Mouse (Mus musculus) forebrain, embryonic 14.5 days (tissue): ENCODE data around the gene Bud23. TPM values are rescaled to one million over a fixed set of nuclear protein-coding genes. Genes with fewer than 3 reads are reported as not detected.
A peak's percentile ranks its signal among the peaks of the same experiment; 100 is the strongest.

Experiments used
- ATAC-seq: fragments of 200-750 bp; cut with Nextera tagmentation; 2 replicates; pipeline ENCODE4 v1.8.0; 2017; ENCODE audit warnings: mild to moderate bottlenecking, moderate library complexity
- DNase-seq: peaks from one replicate; pipeline ENCODE4 v3.0.0-alpha.2; 2015; ENCODE audit warnings: low spot score
- H3K27ac ChIP-seq: fragments of 300-500 bp; sonication (generic); 2 replicates; pipeline ENCODE4 v1.5.1; 2014; ENCODE audit warnings: low read depth, mild to moderate bottlenecking, control low read depth, low read length, moderate library complexity
- H3K27me3 ChIP-seq: fragments of 300-500 bp; sonication (generic); replicated peaks from 2 replicates; pipeline ENCODE4 v1.6.1; 2014; ENCODE audit warnings: low read length, control low read depth, mixed read lengths; ENCODE audit not compliant: control insufficient read depth, insufficient read depth
- H3K36me3 ChIP-seq: fragments of 300-500 bp; sonication (generic); 2 replicates; pipeline ENCODE4 v1.6.1; 2014; ENCODE audit warnings: low read length, control low read depth; ENCODE audit not compliant: control insufficient read depth, insufficient read depth
- H3K4me1 ChIP-seq: fragments of 300-500 bp; sonication (generic); 2 replicates; pipeline ENCODE4 v1.6.1; 2014; ENCODE audit warnings: antibody characterized with exemption, low read length, control low read depth; ENCODE audit not compliant: control insufficient read depth, insufficient read depth
- H3K4me2 ChIP-seq: fragments of 300-500 bp; sonication (generic); 2 replicates; pipeline ENCODE4 v1.6.1; 2014; ENCODE audit warnings: mild to moderate bottlenecking, control low read depth, low read length
- H3K4me3 ChIP-seq: fragments of 300-500 bp; sonication (generic); 2 replicates; pipeline ENCODE4 v1.5.1; 2014; ENCODE audit warnings: low read depth, low read length, control low read depth
- H3K9ac ChIP-seq: fragments of 300-500 bp; sonication (generic); 2 replicates; pipeline ENCODE4 v1.6.1; 2014; ENCODE audit warnings: mild to moderate bottlenecking, low read length, control low read depth, moderate library complexity
- H3K9me3 ChIP-seq: fragments of 300-500 bp; sonication (generic); replicated peaks from 2 replicates; pipeline ENCODE4 v1.6.1; 2016; ENCODE audit warnings: low read length, control low read depth, mixed read lengths; ENCODE audit not compliant: control insufficient read depth
- WGBS: fragments of 180-500 bp; shearing (Covaris S2); extraction: QIAGEN DNeasy Blood & Tissue Kit; methylation state at CpG from one replicate; pipeline ENCODE4 v1.1.7; 2014; 5-methylcytosine and 5-hydroxymethylcytosine counted together
- polyA plus RNA-seq: library from polyadenylated mRNA; unstranded; fragments of >200 nt; fragmentation: Nextera tagmentation; extraction: Ambion mirVana; gene quantifications from 2 replicates; pipeline ENCODE4 v1.2.1, GENCODE M21; 2014

The Bud23 gene
- polyA plus RNA-seq, 1 experiment from 2014 or later, result 92.7 TPM

DNA sequence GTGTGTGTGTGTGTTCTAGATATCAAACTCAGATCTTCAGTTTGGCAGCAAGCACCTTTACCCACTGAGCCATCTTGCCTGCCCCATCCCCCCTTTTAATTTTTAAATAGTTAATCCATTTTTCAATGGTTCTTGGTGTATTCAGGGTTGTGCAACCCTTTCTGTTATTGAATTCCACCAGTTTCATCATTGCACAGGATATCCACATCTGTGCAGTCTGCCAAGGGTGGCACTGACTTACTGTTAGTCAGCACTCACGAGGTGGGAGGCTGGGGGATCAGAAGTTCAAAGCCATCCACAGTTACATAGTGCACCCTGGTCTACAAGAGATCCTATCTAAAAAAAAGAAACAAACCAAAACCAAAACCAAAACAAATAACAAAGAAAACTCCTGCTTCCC lies 36.2 kb upstream of the Bud23 start:
- no peak for ATAC-seq
- no peak overlapping the region for H3K4me2 ChIP-seq
- H3K9me3 ChIP-seq, result no peaks in the 10 kb centered on the region
- H3K27me3 ChIP-seq, result peaks cover 8% of the 10 kb centered on the region; the same call in 1 of the 2 replicates
- H3K4me3 ChIP-seq, result no peak overlapping the region
- 82% methylated on average over 1 of the region's 1 CpGs for WGBS
- no peaks in the 10 kb centered on the region for H3K36me3 ChIP-seq
- no peak for DNase-seq
- no peak overlapping the region for H3K9ac ChIP-seq
- H3K4me1 ChIP-seq, result no peaks in the 10 kb centered on the region
- H3K27ac ChIP-seq, result no peak overlapping the region

GRCm38 (mm10) chr5:135089653-135090052 lies 24.9 kb upstream of the Bud23 start, which contains the start of gene Mlxipl:
Gene Mlxipl, plus strand, starts transcription at chr5:135089890.
- H3K4me2 ChIP-seq, result peak within 1 kb of the TSS; percentile 24

DNA sequence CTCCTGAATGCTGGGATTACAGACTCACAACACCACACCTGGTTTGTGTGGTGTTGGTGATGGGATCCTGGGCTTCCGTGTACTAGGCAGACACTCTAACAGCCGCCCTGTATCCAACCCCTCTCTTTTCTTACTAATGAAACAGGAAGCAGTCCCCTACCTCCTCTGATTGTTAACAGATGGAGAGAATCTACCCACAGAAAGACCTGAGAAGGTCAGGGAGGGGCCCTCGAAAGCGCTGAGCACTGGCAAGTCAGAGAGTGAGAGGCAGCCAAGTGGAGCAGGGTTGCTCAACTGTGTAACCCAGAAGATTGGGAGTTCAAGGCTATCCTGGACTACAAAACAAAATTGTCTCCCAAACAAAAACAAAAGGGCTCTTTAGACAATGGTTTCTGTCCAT lies 22.1 kb upstream of the Bud23 start:
- WGBS, result 85% methylated on average over 4 of the region's 4 CpGs
- H3K27me3 ChIP-seq, result peaks cover 18% of the 10 kb centered on the region
- H3K4me3 ChIP-seq, result no peak overlapping the region
- H3K4me2 ChIP-seq, result no peak overlapping the region
- ATAC-seq (no peak), DNase-seq (no peak)
- H3K4me1 ChIP-seq, result no peaks in the 10 kb centered on the region
- no peak overlapping the region for H3K9ac ChIP-seq
- no peaks in the 10 kb centered on the region for H3K36me3 ChIP-seq
- H3K27ac ChIP-seq, result no peak overlapping the region
- no peaks in the 10 kb centered on the region for H3K9me3 ChIP-seq

More at GRCm38 (mm10) chr5:135089653-135090052, 24.9 kb upstream of the Bud23 start, which contains the start of gene Mlxipl:
- Histone ChIP-seq H3K9me3 (no peaks in the 10 kb centered on the region), H3K36me3 (no peaks in the 10 kb centered on the region), H3K4me3 (peak within 1 kb of the TSS; percentile 1; the same call in 1 of the 2 replicates), H3K9ac (no peak within 1 kb of the TSS), H3K27ac (no peak within 1 kb of the TSS), H3K27me3 (peaks cover 18% of the 10 kb centered on the region), H3K4me1 (no peaks in the 10 kb centered on the region)
- no peak for DNase-seq
- ATAC-seq, result no peak
- 2% methylated on average over 34 of the region's 39 CpGs for WGBS

- Histone ChIP-seq H3K4me1 (peaks cover 4% of the 10 kb centered on the region), H3K9me3 (no peaks in the 10 kb centered on the region), H3K27me3 (no peaks in the 10 kb centered on the region), H3K9ac (no peak overlapping the region), H3K4me2 (no peak overlapping the region), H3K4me3 (no peak overlapping the region), H3K27ac (no peak overlapping the region), H3K36me3 (peaks cover 4% of the 10 kb centered on the region)
- ATAC-seq (no peak), DNase-seq (no peak)
- 86% methylated on average over 5 of the region's 5 CpGs for WGBS
Observed at GRCm38 (mm10) chr5:135080539-135080938, 15.8 kb upstream of the Bud23 start.

GRCm38 (mm10) chr5:135079578-135079977 lies 14.8 kb upstream of the Bud23 start:
- H3K9ac ChIP-seq, result no peak overlapping the region
- ATAC-seq (no peak), DNase-seq (no peak)
- no peaks in the 10 kb centered on the region for H3K27me3 ChIP-seq
- H3K4me1 ChIP-seq, result peaks cover 4% of the 10 kb centered on the region
- no peaks in the 10 kb centered on the region for H3K9me3 ChIP-seq
- WGBS, result 96% methylated on average over 2 of the region's 2 CpGs
- no peak overlapping the region for H3K4me3 ChIP-seq
- no peak overlapping the region for H3K27ac ChIP-seq
- peaks cover 12% of the 10 kb centered on the region for H3K36me3 ChIP-seq
- H3K4me2 ChIP-seq, result no peak overlapping the region

- H3K4me1 ChIP-seq, result peaks cover 4% of the 10 kb centered on the region
- peaks cover 24% of the 10 kb centered on the region for H3K36me3 ChIP-seq
- no peaks in the 10 kb centered on the region for H3K9me3 ChIP-seq
- ATAC-seq (peak; percentile 56), DNase-seq (peak; percentile 78)
- H3K9ac ChIP-seq, result peak overlapping the region; percentile 99
- peak overlapping the region; percentile 94 for H3K4me3 ChIP-seq
- peak overlapping the region; percentile 91; the same call in 1 of the 2 replicates for H3K27ac ChIP-seq
- H3K4me2 ChIP-seq, result peak overlapping the region; percentile 59
- 1% methylated on average over 11 of the region's 11 CpGs for WGBS
- H3K27me3 ChIP-seq, result no peaks in the 10 kb centered on the region
Observed at GRCm38 (mm10) chr5:135078482-135078810, 13.7 kb upstream of the Bud23 start.

DNA sequence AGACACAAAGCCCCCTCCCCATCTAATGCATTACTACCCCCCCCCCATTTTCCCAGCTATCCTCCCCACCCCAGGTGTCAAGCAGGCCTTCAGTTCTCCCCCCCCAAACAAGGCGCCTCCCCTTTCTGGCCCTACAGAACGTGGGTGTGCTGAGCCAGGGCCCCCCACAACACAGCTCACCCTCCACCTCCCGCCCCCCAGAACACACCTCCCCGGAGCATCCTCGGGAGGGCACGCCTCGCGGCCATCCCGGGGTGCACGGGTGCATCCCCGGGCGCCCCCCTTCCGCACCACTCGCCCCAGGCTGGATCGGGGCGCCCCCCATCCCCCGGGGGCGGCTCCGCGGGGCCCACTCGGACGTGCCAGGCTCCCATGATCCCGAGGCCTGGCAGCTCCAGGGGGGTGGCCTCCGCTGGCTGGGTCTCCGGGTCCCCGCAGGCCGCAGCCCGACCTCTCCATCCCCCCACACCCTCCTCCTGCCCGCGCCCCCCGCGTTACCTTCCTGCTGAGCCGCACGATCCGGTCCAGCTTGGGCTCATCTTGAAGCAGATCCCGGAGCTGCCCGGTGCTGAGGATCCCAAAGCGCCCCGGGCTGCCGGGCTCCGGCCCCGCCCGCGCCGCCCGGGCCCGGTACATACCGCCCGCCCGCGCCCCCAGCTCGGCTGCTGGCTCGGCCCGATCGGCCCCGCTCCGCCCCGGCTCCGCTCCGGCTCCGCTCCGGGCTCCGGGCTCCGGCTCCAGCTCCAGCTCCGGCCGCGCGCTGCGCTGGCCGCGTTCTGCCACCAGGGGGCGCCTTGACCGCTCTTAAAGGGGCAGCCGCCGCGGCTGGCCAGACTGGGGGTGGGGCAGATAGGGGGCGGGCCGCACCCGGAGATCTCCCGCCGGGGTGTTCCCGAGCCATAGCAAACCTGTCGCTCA lies 13.1 kb upstream of the Bud23 start, which contains the start of gene Vps37d:
Gene Vps37d (minus strand): TSS at position 703 of the 918 bp plus-strand sequence.
- WGBS, result under 1% methylated on average over 70 of the region's 83 CpGs
- Histone ChIP-seq H3K27ac (peak within 1 kb of the TSS; percentile 91), H3K27me3 (no peaks in the 10 kb centered on the region), H3K36me3 (peaks cover 29% of the 10 kb centered on the region), H3K9me3 (no peaks in the 10 kb centered on the region), H3K4me2 (peak within 1 kb of the TSS; percentile 59), H3K4me1 (peaks cover 4% of the 10 kb centered on the region), H3K4me3 (peak within 1 kb of the TSS; percentile 94), H3K9ac (peak within 1 kb of the TSS; percentile 99)
- peak; percentile 93 for DNase-seq
- peak; percentile 86 for ATAC-seq

- WGBS, result 8% methylated on average over 14 of the region's 14 CpGs
- peak overlapping the region; percentile 94 for H3K4me3 ChIP-seq
- H3K9me3 ChIP-seq, result no peaks in the 10 kb centered on the region
- H3K4me2 ChIP-seq, result peak overlapping the region; percentile 59
- peaks cover 4% of the 10 kb centered on the region for H3K4me1 ChIP-seq
- peak overlapping the region; percentile 91 for H3K27ac ChIP-seq
- peak; percentile 76 for ATAC-seq
- peak; percentile 84 for DNase-seq
- H3K36me3 ChIP-seq, result peaks cover 37% of the 10 kb centered on the region
- no peaks in the 10 kb centered on the region for H3K27me3 ChIP-seq
- peak overlapping the region; percentile 99 for H3K9ac ChIP-seq
Observed at GRCm38 (mm10) chr5:135076931-135077505, 12.3 kb upstream of the Bud23 start.
